Mouse (Mus musculus): ENCODE results near the gene Mrpl32. TPM values are rescaled to one million over a fixed set of nuclear protein-coding genes. Genes with fewer than 3 reads are reported as not detected.

Gene Mrpl32
- polyA plus RNA-seq, 1 experiment from 2014 or later = 127 TPM

Other genes with a start within 250 kb of the Mrpl32 start
- gene Hecw1, start 89.9 kb downstream of the Mrpl32 start, polyA plus RNA-seq (2015; fragmentation: Nextera tagmentation; extraction: Ambion mirVana) = 32.5 and 34.4 TPM in 2 replicates
- gene Psma2, start 75 bp upstream of the Mrpl32 start, polyA plus RNA-seq (2015; fragmentation: Nextera tagmentation; extraction: Ambion mirVana) = 197 and 201 TPM in 2 replicates
- 44.5 and 44.7 TPM in 2 replicates for gene AW209491, start 17.0 kb upstream of the Mrpl32 start, polyA plus RNA-seq (2015; fragmentation: Nextera tagmentation; extraction: Ambion mirVana)